Mouse (Mus musculus) heart, postnatal 0 days (tissue): Measurements from ENCODE around the gene Map3k4.

Experiments
- CTCF ChIP-seq: IDR thresholded peaks from 2 replicates; pipeline ENCODE4 v1.5.1; 2016; ENCODE audit warnings: antibody characterized with exemption, control low read depth, low read depth
- EP300 ChIP-seq: IDR thresholded peaks from 2 replicates; pipeline ENCODE4 v1.6.1; 2016; ENCODE audit warnings: antibody characterized with exemption, low read depth

- TF ChIP-seq CTCF (peak; percentile 51), EP300 (no peak)
Observed at GRCm38 (mm10) chr17:12261887-12262286, 56.7 kb downstream of the Map3k4 start.
